ENCODE assay signal across 7 mouse cellular contexts in the genomic region with DNA sequence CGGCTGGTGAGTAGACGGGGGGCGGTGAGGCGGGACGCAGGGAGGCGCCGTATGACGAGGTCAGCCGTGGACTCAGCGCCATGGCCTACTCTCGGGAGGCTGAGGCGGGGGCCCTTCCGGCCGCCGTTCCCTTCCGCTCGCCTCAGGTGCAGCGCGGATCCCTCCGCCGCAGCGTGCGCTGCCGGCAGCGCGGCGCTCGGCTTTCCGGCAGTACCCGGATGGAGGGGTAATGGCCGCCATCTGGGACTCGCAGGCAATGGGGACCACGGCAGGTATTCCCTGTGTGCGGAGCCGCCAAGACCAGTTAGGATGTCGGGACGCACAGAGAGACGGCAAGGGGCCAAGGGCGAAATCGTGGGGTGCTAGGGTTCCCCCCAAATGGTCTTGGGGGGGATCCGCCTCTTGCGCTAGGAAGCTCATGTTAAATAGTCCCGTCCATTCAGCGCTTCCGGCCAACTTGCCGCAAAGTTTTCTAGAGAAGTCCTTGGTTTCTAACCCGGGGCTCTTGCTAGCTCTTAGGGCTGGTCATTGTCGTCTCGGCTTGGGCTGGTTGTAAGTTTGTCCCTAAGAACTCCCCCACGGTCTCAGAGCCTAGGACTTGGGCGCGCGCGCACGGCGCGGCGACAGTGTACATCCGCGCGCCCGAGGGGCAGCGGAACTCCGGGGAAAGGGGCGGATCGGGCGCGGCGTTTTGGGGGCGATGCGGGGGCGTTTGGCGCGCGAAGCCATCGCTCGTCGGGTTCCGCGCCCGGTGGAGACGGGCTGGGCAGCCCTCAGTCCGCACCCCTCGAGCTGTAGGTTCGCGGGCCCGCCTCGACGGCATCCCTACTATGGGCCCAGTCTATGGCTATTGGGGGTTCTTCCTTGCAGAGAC. TPM values are rescaled to one million over a fixed set of nuclear protein-coding genes. Genes with fewer than 3 reads are reported as not detected.
DNase-seq lines count a peak whose midpoint lies in the region; ATAC-seq and TF ChIP-seq lines count a peak whose summit lies in the region.

A gene (plus strand): TSS at position 187 of the 874 bp plus-strand sequence.

- peak; percentile 63; the same call in 1 of the 2 replicates for TF ChIP-seq POLR2A in heart, adult 2 months (IDR thresholded peaks at IDR 0.05; ENCODE audit: insufficient read depth, low read depth, low read length)

- H3K27ac ChIP-seq in embryonic facial prominence, embryonic 14.5 days (replicated peaks; ENCODE audit: low read depth, low read length) = peak within 1 kb of the TSS; percentile 93
- H3K27ac ChIP-seq in heart, adult 2 months = peak within 1 kb of the TSS; percentile 93
- peak within 1 kb of the TSS; percentile 96 for H3K27ac ChIP-seq in limb, embryonic 13.5 days
- peak within 1 kb of the TSS; percentile 89 for H3K27ac ChIP-seq in midbrain, embryonic 16.5 days (ENCODE audit: low read length)

- peak; percentile 80 to 81 for DNase-seq in adrenal gland, postnatal 4 days (ENCODE audit: low spot score in 2 of 2)
- DNase-seq in embryonic facial prominence, embryonic 14.5 days (ENCODE audit: low spot score) = peak; percentile 97
- DNase-seq in heart, adult 2 months = peak; percentile 91 to 93
- peak; percentile 74 to 83 for DNase-seq in kidney, adult 8-10 months
- peak; percentile 87 for DNase-seq in spleen, postnatal 10 days (ENCODE audit: low spot score in 2 of 2)

- peaks cover 34% of the 10 kb centered on the region for H3K27me3 ChIP-seq in embryonic facial prominence, embryonic 14.5 days (replicated peaks; ENCODE audit: control insufficient read depth, insufficient read depth, low read length)
- peaks cover 1% of the 10 kb centered on the region; the same call in 1 of the 2 replicates for H3K27me3 ChIP-seq in heart, adult 2 months (ENCODE audit: control insufficient read depth, insufficient read depth, low read length)
- H3K27me3 ChIP-seq in limb, embryonic 13.5 days = peaks cover 26% of the 10 kb centered on the region
- H3K27me3 ChIP-seq in midbrain, embryonic 16.5 days (ENCODE audit: control insufficient read depth, insufficient read depth, low read depth, low read length) = peaks cover 22% of the 10 kb centered on the region

- H3K36me3 ChIP-seq in embryonic facial prominence, embryonic 14.5 days (ENCODE audit: control insufficient read depth, insufficient read depth, low read length) = 0 out of 2 replicates have a peak, but pooled peaks cover 4% of the 10 kb centered on the region
- no peaks in the 10 kb centered on the region for H3K36me3 ChIP-seq in heart, adult 2 months (ENCODE audit: control insufficient read depth, insufficient read depth, low read length)
- H3K36me3 ChIP-seq in limb, embryonic 13.5 days = no peaks in the 10 kb centered on the region; the same call in 1 of the 2 replicates
- H3K36me3 ChIP-seq in midbrain, embryonic 16.5 days (ENCODE audit: control insufficient read depth, insufficient read depth, low read length) = no peaks in the 10 kb centered on the region

- peak within 1 kb of the TSS; percentile 73 for H3K9ac ChIP-seq in embryonic facial prominence, embryonic 14.5 days (ENCODE audit: low read depth, low read length)
- H3K9ac ChIP-seq in heart, adult 2 months (ENCODE audit: low read depth, low read length) = peak within 1 kb of the TSS; percentile 90
- peak within 1 kb of the TSS; percentile 77 for H3K9ac ChIP-seq in limb, embryonic 13.5 days
- peak within 1 kb of the TSS; percentile 72 for H3K9ac ChIP-seq in midbrain, embryonic 16.5 days (ENCODE audit: low read depth, low read length)

- no peaks in the 10 kb centered on the region for H3K79me2 ChIP-seq in heart, adult 2 months (replicated peaks; ENCODE audit: control insufficient read depth, insufficient read depth, low read length)

- peak within 1 kb of the TSS; percentile 82 for H3K4me3 ChIP-seq in embryonic facial prominence, embryonic 14.5 days (ENCODE audit: low read depth, low read length)
- H3K4me3 ChIP-seq in heart, adult 2 months = peak within 1 kb of the TSS; percentile 94
- peak within 1 kb of the TSS; percentile 72 for H3K4me3 ChIP-seq in limb, embryonic 13.5 days
- H3K4me3 ChIP-seq in midbrain, embryonic 16.5 days (ENCODE audit: low read depth, low read length) = peak within 1 kb of the TSS; percentile 78

- H3K4me1 ChIP-seq in embryonic facial prominence, embryonic 14.5 days (ENCODE audit: control insufficient read depth, insufficient read depth, low read length) = 0 out of 2 replicates have a peak, but pooled peaks cover 4% of the 10 kb centered on the region
- H3K4me1 ChIP-seq in heart, adult 2 months (ENCODE audit: control insufficient read depth, insufficient read depth, low read length) = peaks cover 2% of the 10 kb centered on the region
- H3K4me1 ChIP-seq in limb, embryonic 13.5 days = no peaks in the 10 kb centered on the region
- H3K4me1 ChIP-seq in midbrain, embryonic 16.5 days (ENCODE audit: control insufficient read depth, insufficient read depth, low read length) = peaks cover 7% of the 10 kb centered on the region; the same call in 1 of the 2 replicates

- intact Hi-C loops in heart, adult 2 months (cut with DNase I) = loop anchor here (1.0 to 5.0 kb wide), 3 partner anchors 21 to 368 kb away; a partner anchor contains a TSS

- peaks cover 6% of the 10 kb centered on the region for H3K9me3 ChIP-seq in embryonic facial prominence, embryonic 14.5 days (ENCODE audit: control insufficient read depth, low read length)
- 0 out of 2 replicates have a peak, but pooled peaks cover 6% of the 10 kb centered on the region for H3K9me3 ChIP-seq in limb, embryonic 13.5 days
- no peaks in the 10 kb centered on the region for H3K9me3 ChIP-seq in midbrain, embryonic 16.5 days (replicated peaks; ENCODE audit: control insufficient read depth, low read length, poor library complexity, severe bottlenecking)

- peak within 1 kb of the TSS; percentile 64 for H3K4me2 ChIP-seq in embryonic facial prominence, embryonic 14.5 days (ENCODE audit: low read depth, low read length)
- peak within 1 kb of the TSS; percentile 67 for H3K4me2 ChIP-seq in limb, embryonic 13.5 days (replicated peaks)
- peak within 1 kb of the TSS; percentile 65 for H3K4me2 ChIP-seq in midbrain, embryonic 16.5 days (ENCODE audit: low read length)

- WGBS in embryonic facial prominence, embryonic 14.5 days = under 1% methylated on average over 33 of the region's 89 CpGs
- WGBS in heart, adult 2 months = under 1% methylated on average over 89 of the region's 89 CpGs
- under 1% methylated on average over 86 of the region's 89 CpGs for WGBS in limb, embryonic 13.5 days
- under 1% methylated on average over 81 of the region's 89 CpGs for WGBS in midbrain, embryonic 16.5 days

- ATAC-seq in embryonic facial prominence, embryonic 14.5 days (ENCODE audit: low read depth) = peak; percentile 96
- ATAC-seq in limb, embryonic 13.5 days (ENCODE audit: low FRiP score, low read depth) = peak; percentile 90
- peak; percentile 94 for ATAC-seq in midbrain, embryonic 16.5 days

- no peak for TF ChIP-seq CTCF in heart, adult 2 months (IDR thresholded peaks at IDR 0.05)

- no peak for TF ChIP-seq EP300 in heart, adult 2 months (IDR thresholded peaks at IDR 0.05; ENCODE audit: insufficient read depth, low read depth, low read length)

RNA-seq across cellular contexts. Expression of the gene that starts here (rescaled TPM):
- total RNA-seq in adrenal gland, postnatal 4 days (2021) = 10 to 100 TPM; 21.6 to 22.0 TPM
- polyA plus RNA-seq in embryonic facial prominence, embryonic 14.5 days (2014; fragmentation: Nextera tagmentation; extraction: Ambion mirVana) = 11.2 and 15.8 TPM in 2 replicates
- 1 to 10 TPM; 5.7 to 7.5 TPM for total RNA-seq in heart, adult 2 months (2021)
- polyA plus RNA-seq in heart, adult 2 months (2012; rRNA removed) = 1.4 and 1.9 TPM in 2 replicates
- 9.9 and 10.2 TPM in 2 replicates for polyA plus RNA-seq in limb, embryonic 13.5 days (2015; fragmentation: Nextera tagmentation; extraction: Ambion mirVana)
- 5.3 and 5.7 TPM in 2 replicates for polyA plus RNA-seq in midbrain, embryonic 16.5 days (2015; fragmentation: Nextera tagmentation; extraction: Ambion mirVana)

Comparison
In these comparisons a context has a peak if more than half of its experiments do, and no peak if none do; other contexts are left out.
1. Peak in every context shown above with its lines: DNase-seq, ATAC-seq, H3K4me3 ChIP-seq and H3K27ac ChIP-seq.